Mouse (Mus musculus): ENCODE measurements around the gene Saa3. TPM values are rescaled to one million over a fixed set of nuclear protein-coding genes. Genes with fewer than 3 reads are reported as not detected.
"Not testable (repeated sequence)": the region's sequence is repeated elsewhere in the genome, so short reads cannot be mapped to it uniquely, and the experiment has no call there.

The Saa3 gene
- 0.31 TPM in 1 of 2 replicates, not detected in the other for polyA plus RNA-seq (2015; fragmentation: Nextera tagmentation; extraction: Ambion mirVana)

DNA sequence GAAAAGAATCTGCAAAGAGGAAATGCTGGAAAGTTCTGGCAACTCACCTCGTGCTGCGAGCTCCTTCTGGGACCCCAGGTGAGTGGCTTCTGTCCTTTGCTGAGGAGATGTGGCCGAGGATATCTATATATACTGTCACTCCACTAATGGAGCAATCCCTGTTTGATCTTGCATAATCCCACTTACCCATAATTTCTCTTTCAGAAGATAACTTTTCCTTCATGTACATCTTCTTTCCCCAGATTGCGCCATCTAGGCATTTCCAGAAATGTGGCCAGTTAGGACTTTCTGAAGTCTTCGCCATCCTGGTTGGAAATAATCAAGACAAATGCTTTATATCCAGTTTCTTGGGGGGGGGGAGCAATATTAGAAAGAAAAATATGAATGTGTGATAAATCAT, at the start of gene Saa3:
Saa3 (minus strand) TSS at position 101 of the 400 bp plus-strand sequence.
- no peak within 1 kb of the TSS for H3K27ac ChIP-seq (ENCODE audit: low read length)
- no peaks in the 10 kb centered on the region for H3K36me3 ChIP-seq (ENCODE audit: control insufficient read depth, insufficient read depth, low read length)
- ATAC-seq: no peak
- H3K4me2 ChIP-seq (ENCODE audit: low read length): no peak within 1 kb of the TSS
- no peaks in the 10 kb centered on the region for H3K9me3 ChIP-seq (replicated peaks; ENCODE audit: control insufficient read depth, low read length, poor library complexity, severe bottlenecking)
- WGBS: 96% methylated on average over 5 of the region's 5 CpGs
- no peaks in the 10 kb centered on the region; the same call in 1 of the 2 replicates for H3K27me3 ChIP-seq (ENCODE audit: control insufficient read depth, insufficient read depth, low read depth, low read length)
- H3K4me1 ChIP-seq (ENCODE audit: control insufficient read depth, insufficient read depth, low read length): no peaks in the 10 kb centered on the region
- H3K9ac ChIP-seq (ENCODE audit: low read depth, low read length): no peak within 1 kb of the TSS
- no peak within 1 kb of the TSS for H3K4me3 ChIP-seq (ENCODE audit: low read depth, low read length)

DNA sequence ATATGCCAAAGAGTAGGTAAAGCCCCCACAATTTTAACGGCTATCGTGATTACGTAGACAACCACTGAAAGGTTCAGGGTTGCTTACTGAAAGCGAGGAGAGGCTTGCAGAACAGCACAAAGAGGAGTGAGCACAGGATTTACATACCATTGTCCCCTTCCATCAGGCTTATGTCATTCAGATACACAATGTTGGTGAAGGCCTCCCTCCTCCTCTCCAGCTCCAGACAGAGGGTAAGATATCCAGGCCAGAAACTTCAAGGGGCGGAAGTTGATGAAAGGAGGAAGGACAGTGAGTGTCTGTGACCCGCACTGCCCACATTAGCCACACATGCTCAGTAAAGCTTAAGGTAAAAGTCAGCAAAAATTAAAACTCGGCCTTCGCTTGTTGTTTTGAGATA, 49.2 kb upstream of the Saa3 start:
- H3K4me2 ChIP-seq (ENCODE audit: low read length): no peak overlapping the region
- WGBS: 66% methylated on average over 8 of the region's 8 CpGs
- no peak overlapping the region for H3K27ac ChIP-seq (ENCODE audit: low read length)
- H3K4me1 ChIP-seq (ENCODE audit: control insufficient read depth, insufficient read depth, low read length): no peaks in the 10 kb centered on the region
- no peak overlapping the region for H3K4me3 ChIP-seq (ENCODE audit: low read depth, low read length)
- H3K9ac ChIP-seq (ENCODE audit: low read depth, low read length): no peak overlapping the region
- H3K9me3 ChIP-seq (replicated peaks; ENCODE audit: control insufficient read depth, low read length, poor library complexity, severe bottlenecking): no peaks in the 10 kb centered on the region
- H3K27me3 ChIP-seq (ENCODE audit: control insufficient read depth, insufficient read depth, low read depth, low read length): no peaks in the 10 kb centered on the region
- peaks cover 47% of the 10 kb centered on the region for H3K36me3 ChIP-seq (ENCODE audit: control insufficient read depth, insufficient read depth, low read length)
- no peak for ATAC-seq

DNA sequence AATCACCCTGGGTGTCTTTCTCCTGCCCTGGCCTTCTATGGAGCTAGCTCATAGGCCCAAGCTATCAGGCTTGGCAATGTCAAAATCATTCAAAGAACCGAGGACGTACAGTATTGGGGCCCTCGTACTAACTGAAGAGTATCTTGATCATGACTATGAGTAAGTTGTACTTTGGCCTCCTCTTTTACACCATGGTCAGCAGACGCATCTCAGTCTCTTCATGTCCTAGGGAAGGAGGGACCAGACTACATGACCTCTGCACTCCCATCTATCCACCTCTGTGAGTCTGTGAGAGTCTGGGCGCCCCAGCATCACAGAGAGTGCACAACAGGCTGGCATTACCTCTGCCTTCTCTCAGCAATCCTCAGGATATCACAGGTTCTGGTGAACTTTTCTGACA, 47.1 kb upstream of the Saa3 start:
- H3K36me3 ChIP-seq (ENCODE audit: control insufficient read depth, insufficient read depth, low read length): peaks cover 37% of the 10 kb centered on the region
- H3K4me2 ChIP-seq (ENCODE audit: low read length): no peak overlapping the region
- no peaks in the 10 kb centered on the region for H3K4me1 ChIP-seq (ENCODE audit: control insufficient read depth, insufficient read depth, low read length)
- no peak overlapping the region for H3K27ac ChIP-seq (ENCODE audit: low read length)
- H3K27me3 ChIP-seq (ENCODE audit: control insufficient read depth, insufficient read depth, low read depth, low read length): no peaks in the 10 kb centered on the region
- no peak for ATAC-seq
- H3K9me3 ChIP-seq (replicated peaks; ENCODE audit: control insufficient read depth, low read length, poor library complexity, severe bottlenecking): no peaks in the 10 kb centered on the region
- H3K9ac ChIP-seq (ENCODE audit: low read depth, low read length): no peak overlapping the region
- 93% methylated on average over 5 of the region's 5 CpGs for WGBS
- H3K4me3 ChIP-seq (ENCODE audit: low read depth, low read length): no peak overlapping the region

DNA sequence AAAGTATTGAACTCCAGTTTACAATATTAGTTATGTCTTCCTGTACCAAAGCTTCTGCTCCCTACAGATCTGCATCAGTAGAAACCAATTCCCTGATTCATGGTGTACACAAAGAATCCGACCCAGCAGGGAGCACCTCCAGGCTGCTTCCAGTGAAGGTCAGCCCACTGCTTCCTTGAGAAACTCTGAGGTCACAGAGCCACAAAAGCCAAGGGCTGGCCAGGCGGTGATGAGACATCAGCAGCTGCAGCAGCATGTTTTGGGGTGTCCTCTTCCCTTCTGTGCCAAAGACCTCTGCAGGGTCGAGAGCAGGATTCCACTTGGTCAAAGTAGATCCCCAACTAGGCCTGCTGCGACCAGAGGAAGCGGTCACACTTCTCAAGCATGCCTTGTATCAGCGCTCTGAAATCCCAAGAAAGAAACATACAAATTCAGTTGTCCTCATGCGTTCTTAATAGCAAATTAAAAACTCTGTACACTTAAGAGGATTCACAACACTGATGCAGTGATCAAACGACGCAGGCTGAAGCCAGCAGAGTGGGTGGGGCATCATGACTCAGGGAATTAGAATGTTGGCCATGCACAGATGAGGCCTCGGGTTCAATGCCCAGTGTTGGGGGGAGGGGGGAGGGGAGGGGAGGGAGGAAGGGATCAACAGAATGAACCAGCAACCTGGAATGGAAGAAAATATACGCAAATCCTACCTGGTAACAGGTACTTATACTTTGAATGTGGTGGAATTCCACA, 45.7 kb upstream of the Saa3 start:
- Histone ChIP-seq H3K4me1 (ENCODE audit: control insufficient read depth, insufficient read depth, low read length) (no peaks in the 10 kb centered on the region), H3K9me3 (replicated peaks; ENCODE audit: control insufficient read depth, low read length, poor library complexity, severe bottlenecking) (no peaks in the 10 kb centered on the region), H3K4me2 (ENCODE audit: low read length) (no peak overlapping the region), H3K4me3 (ENCODE audit: low read depth, low read length) (no peak overlapping the region), H3K9ac (ENCODE audit: low read depth, low read length) (no peak overlapping the region), H3K27me3 (ENCODE audit: control insufficient read depth, insufficient read depth, low read depth, low read length) (no peaks in the 10 kb centered on the region), H3K36me3 (ENCODE audit: control insufficient read depth, insufficient read depth, low read length) (peaks cover 29% of the 10 kb centered on the region), H3K27ac (ENCODE audit: low read length) (no peak overlapping the region)
- 82% methylated on average over 11 of the region's 11 CpGs for WGBS
- ATAC-seq: no peak

DNA sequence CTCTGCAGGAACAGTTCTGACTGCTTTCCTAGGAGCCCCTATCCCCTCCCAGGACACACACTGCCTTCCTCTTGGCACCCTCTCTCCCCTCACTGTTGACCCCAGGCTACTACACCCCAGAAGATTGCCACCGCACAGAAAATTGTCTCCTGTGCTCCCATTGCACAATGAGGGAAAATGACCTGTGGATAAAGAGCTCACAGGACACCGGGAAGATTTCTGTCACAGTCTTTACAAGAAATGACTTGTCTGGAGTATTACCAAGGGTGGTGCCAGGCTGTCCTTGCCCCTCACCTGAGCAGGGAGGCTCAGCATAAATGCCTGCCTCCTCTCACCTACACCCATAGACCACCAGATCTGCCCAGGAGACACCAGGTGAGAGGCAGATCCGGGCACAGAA, 36.0 kb upstream of the Saa3 start, which contains the start of gene Saa2:
Saa2 (plus strand) TSS at position 301 of the 400 bp plus-strand sequence.
- no peaks in the 10 kb centered on the region for H3K36me3 ChIP-seq (ENCODE audit: control insufficient read depth, insufficient read depth, low read length)
- H3K9ac ChIP-seq (ENCODE audit: low read depth, low read length): no peak within 1 kb of the TSS
- H3K4me1 ChIP-seq (ENCODE audit: control insufficient read depth, insufficient read depth, low read length): no peaks in the 10 kb centered on the region
- WGBS: 84% methylated on average over 3 of the region's 3 CpGs
- no peaks in the 10 kb centered on the region for H3K27me3 ChIP-seq (ENCODE audit: control insufficient read depth, insufficient read depth, low read depth, low read length)
- no peak within 1 kb of the TSS for H3K4me3 ChIP-seq (ENCODE audit: low read depth, low read length)
- no peak within 1 kb of the TSS for H3K4me2 ChIP-seq (ENCODE audit: low read length)
- H3K9me3 ChIP-seq (replicated peaks; ENCODE audit: control insufficient read depth, low read length, poor library complexity, severe bottlenecking): no peaks in the 10 kb centered on the region
- no peak for ATAC-seq
- H3K27ac ChIP-seq (ENCODE audit: low read length): no peak within 1 kb of the TSS

DNA sequence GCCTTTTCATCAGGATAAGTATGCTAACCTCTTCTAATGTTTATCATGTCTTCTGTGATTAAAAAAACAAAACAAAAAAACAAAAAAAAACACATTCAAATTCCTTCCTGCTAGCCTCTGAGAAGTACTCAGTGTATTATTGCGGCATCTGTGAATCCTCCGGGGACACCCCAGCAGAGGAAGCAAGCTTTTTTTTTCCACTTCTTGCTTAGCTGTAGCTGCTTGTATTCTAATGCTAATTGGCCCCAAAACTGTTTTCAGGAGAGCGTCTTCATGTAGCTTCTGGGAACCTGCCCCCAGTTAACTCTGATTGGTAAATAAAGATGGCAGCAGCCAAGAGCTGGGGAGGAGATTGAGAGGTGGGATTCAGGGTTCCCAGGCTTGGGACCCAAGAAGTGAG, 33.0 kb upstream of the Saa3 start:
- no peak for ATAC-seq
- WGBS: 22% methylated on average over 3 of the region's 3 CpGs

DNA sequence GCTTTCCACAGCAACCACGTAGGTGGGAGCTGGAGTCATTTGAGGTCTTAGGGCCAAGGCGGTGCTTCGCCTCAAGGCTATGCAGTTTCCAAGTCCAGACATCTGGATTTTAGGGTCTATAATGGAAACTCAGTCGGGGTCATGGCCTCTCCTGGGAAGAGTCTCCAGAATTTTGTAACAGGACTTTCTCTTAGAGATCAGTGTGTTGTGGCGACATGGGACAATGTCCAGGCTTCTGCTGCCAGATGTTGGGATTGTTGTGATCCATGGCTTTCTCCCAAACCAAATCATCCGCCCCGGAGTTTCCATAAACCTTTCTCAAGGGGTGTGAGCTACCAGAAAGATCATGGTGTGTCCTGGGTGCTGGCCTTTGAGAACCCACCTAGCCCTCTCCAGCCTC, 30.9 kb upstream of the Saa3 start:
- WGBS: 90% methylated on average over 7 of the region's 7 CpGs

More for the DNA sequence above, 33.0 kb upstream of the Saa3 start:
- H3K4me2 ChIP-seq (ENCODE audit: low read length): no peak overlapping the region
- H3K9ac ChIP-seq (ENCODE audit: low read depth, low read length): no peak overlapping the region
- H3K9me3 ChIP-seq (replicated peaks; ENCODE audit: control insufficient read depth, low read length, poor library complexity, severe bottlenecking): no peaks in the 10 kb centered on the region
- no peak overlapping the region for H3K4me3 ChIP-seq (ENCODE audit: low read depth, low read length)
- no peak overlapping the region for H3K27ac ChIP-seq (ENCODE audit: low read length)
- no peaks in the 10 kb centered on the region for H3K4me1 ChIP-seq (ENCODE audit: control insufficient read depth, insufficient read depth, low read length)
- H3K36me3 ChIP-seq (ENCODE audit: control insufficient read depth, insufficient read depth, low read length): no peaks in the 10 kb centered on the region
- H3K27me3 ChIP-seq (ENCODE audit: control insufficient read depth, insufficient read depth, low read depth, low read length): no peaks in the 10 kb centered on the region

DNA sequence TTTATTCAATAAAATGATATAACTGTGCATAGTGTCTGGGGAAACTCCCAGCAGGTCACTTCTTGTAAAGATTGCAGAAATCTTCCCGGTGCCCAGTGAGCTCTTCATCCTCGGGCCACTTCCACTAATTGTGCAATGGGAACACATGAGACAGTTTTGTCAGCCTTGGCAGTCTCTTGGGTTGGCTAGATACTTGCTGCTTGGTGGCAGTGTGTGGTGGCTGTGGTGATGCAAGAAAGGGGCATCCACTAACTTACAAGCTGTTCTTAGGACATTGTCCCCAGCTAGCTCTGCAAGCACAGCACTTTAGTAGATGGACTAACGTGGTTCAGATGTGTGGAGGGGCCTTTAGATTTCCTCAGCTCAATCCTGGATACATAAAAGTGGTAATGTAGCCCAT, 30.3 kb upstream of the Saa3 start:
- ATAC-seq: no peak
- no peak overlapping the region for H3K27ac ChIP-seq (ENCODE audit: low read length)
- no peaks in the 10 kb centered on the region for H3K4me1 ChIP-seq (ENCODE audit: control insufficient read depth, insufficient read depth, low read length)
- no peaks in the 10 kb centered on the region for H3K36me3 ChIP-seq (ENCODE audit: control insufficient read depth, insufficient read depth, low read length)
- H3K9me3 ChIP-seq (replicated peaks; ENCODE audit: control insufficient read depth, low read length, poor library complexity, severe bottlenecking): no peaks in the 10 kb centered on the region
- H3K4me3 ChIP-seq (ENCODE audit: low read depth, low read length): no peak overlapping the region
- 83% methylated on average over 3 of the region's 3 CpGs for WGBS
- H3K4me2 ChIP-seq (ENCODE audit: low read length): no peak overlapping the region
- H3K27me3 ChIP-seq (ENCODE audit: control insufficient read depth, insufficient read depth, low read depth, low read length): no peaks in the 10 kb centered on the region
- H3K9ac ChIP-seq (ENCODE audit: low read depth, low read length): no peak overlapping the region

More for the DNA sequence above, 30.9 kb upstream of the Saa3 start:
- no peaks in the 10 kb centered on the region for H3K36me3 ChIP-seq (ENCODE audit: control insufficient read depth, insufficient read depth, low read length)
- H3K9ac ChIP-seq (ENCODE audit: low read depth, low read length): no peak overlapping the region
- H3K27me3 ChIP-seq (ENCODE audit: control insufficient read depth, insufficient read depth, low read depth, low read length): no peaks in the 10 kb centered on the region
- no peak overlapping the region for H3K4me2 ChIP-seq (ENCODE audit: low read length)
- ATAC-seq: no peak
- H3K4me1 ChIP-seq (ENCODE audit: control insufficient read depth, insufficient read depth, low read length): no peaks in the 10 kb centered on the region
- H3K4me3 ChIP-seq (ENCODE audit: low read depth, low read length): no peak overlapping the region
- no peak overlapping the region for H3K27ac ChIP-seq (ENCODE audit: low read length)
- no peaks in the 10 kb centered on the region for H3K9me3 ChIP-seq (replicated peaks; ENCODE audit: control insufficient read depth, low read length, poor library complexity, severe bottlenecking)

DNA sequence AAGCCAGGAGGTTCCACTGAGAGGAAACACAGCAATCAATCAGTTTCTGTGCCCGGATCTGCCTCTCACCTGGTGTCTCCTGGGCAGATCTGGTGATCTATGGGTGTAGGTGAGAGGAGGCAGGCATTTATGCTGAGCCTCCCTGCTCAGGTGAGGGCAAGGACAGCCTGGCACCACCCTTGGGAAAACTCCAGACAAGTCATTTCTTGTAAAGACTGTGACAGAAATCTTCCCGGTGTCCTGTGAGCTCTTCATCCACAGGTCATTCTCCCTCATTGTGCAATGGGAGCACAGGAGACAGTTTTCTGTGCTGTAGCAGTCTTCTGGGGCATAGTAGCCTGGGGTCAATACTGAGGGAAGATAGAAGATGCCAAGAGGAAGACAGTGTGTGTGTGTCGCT, 27.4 kb upstream of the Saa3 start, which contains the start of gene Saa1:
Saa1 (minus strand) TSS at position 101 of the 400 bp plus-strand sequence.
- H3K4me1 ChIP-seq (ENCODE audit: control insufficient read depth, insufficient read depth, low read length); H3K27ac ChIP-seq (ENCODE audit: low read length); H3K36me3 ChIP-seq (ENCODE audit: control insufficient read depth, insufficient read depth, low read length); H3K27me3 ChIP-seq (ENCODE audit: control insufficient read depth, insufficient read depth, low read depth, low read length); H3K4me2 ChIP-seq (ENCODE audit: low read length); H3K4me3 ChIP-seq (ENCODE audit: low read depth, low read length); ATAC-seq; H3K9me3 ChIP-seq (replicated peaks; ENCODE audit: control insufficient read depth, low read length, poor library complexity, severe bottlenecking); H3K9ac ChIP-seq (ENCODE audit: low read depth, low read length): not testable (repeated sequence)
- 67% methylated on average over 3 of the region's 3 CpGs for WGBS

Data from midbrain, embryonic 16.5 days (tissue).